Mouse (Mus musculus) hindbrain, embryonic 16.5 days (tissue): Measurements from ENCODE around the gene Hpn. TPM values are rescaled to one million over a fixed set of nuclear protein-coding genes. Genes with fewer than 3 reads are reported as not detected.
A peak's percentile ranks its signal among the peaks of the same experiment; 100 is the strongest.

Experiments used
- ATAC-seq: fragments of 200-750 bp; cut with Nextera tagmentation; 2 replicates; pipeline ENCODE4 v1.8.0; 2017; ENCODE audit warnings: moderate TSS enrichment, moderate library complexity
- H3K27ac ChIP-seq: fragments of 300-500 bp; sonication (generic); 2 replicates; pipeline ENCODE4 v1.5.1; 2014; ENCODE audit warnings: low read depth, mild to moderate bottlenecking, control low read depth, low read length, moderate library complexity
- H3K27me3 ChIP-seq: fragments of 300-500 bp; sonication (generic); replicated peaks from 2 replicates; pipeline ENCODE4 v1.6.1; 2014; ENCODE audit warnings: low read length; ENCODE audit not compliant: control insufficient read depth, insufficient read depth
- H3K36me3 ChIP-seq: fragments of 300-500 bp; sonication (generic); 2 replicates; pipeline ENCODE4 v1.6.1; 2014; ENCODE audit warnings: mild to moderate bottlenecking, low read length, moderate library complexity, mixed read lengths; ENCODE audit not compliant: control insufficient read depth, insufficient read depth
- H3K4me1 ChIP-seq: fragments of 300-500 bp; sonication (generic); 2 replicates; pipeline ENCODE4 v1.6.1; 2014; ENCODE audit warnings: low read depth, low read length; ENCODE audit not compliant: control insufficient read depth, insufficient read depth
- H3K4me2 ChIP-seq: fragments of 300-500 bp; sonication (generic); 2 replicates; pipeline ENCODE4 v1.6.1; 2014; ENCODE audit warnings: mild to moderate bottlenecking, low read length, control low read depth, moderate library complexity
- H3K4me3 ChIP-seq: fragments of 300-500 bp; sonication (generic); 2 replicates; pipeline ENCODE4 v1.5.1; 2014; ENCODE audit warnings: mild to moderate bottlenecking, low read length, control low read depth, moderate library complexity
- H3K9ac ChIP-seq: fragments of 300-500 bp; sonication (generic); 2 replicates; pipeline ENCODE4 v1.6.1; 2014; ENCODE audit warnings: low read depth, mild to moderate bottlenecking, control low read depth, low read length, moderate library complexity
- H3K9me3 ChIP-seq: fragments of 300-500 bp; sonication (generic); 2 replicates; pipeline ENCODE4 v1.6.1; 2014; ENCODE audit warnings: mild to moderate bottlenecking, low read length, moderate library complexity; ENCODE audit not compliant: control insufficient read depth
- WGBS: fragments of 180-500 bp; shearing (Covaris S2); extraction: QIAGEN DNeasy Blood & Tissue Kit; methylation state at CpG from one replicate; pipeline ENCODE4 v1.1.7; 2014; 5-methylcytosine and 5-hydroxymethylcytosine counted together
- polyA plus RNA-seq: library from polyadenylated mRNA; unstranded; fragments of >200 nt; fragmentation: Nextera tagmentation; extraction: Ambion mirVana; gene quantifications from 2 replicates; pipeline ENCODE4 v1.2.1, GENCODE M21; 2015

Hpn gene
- polyA plus RNA-seq, 1 experiment from 2014 or later = 0.75 TPM

DNA sequence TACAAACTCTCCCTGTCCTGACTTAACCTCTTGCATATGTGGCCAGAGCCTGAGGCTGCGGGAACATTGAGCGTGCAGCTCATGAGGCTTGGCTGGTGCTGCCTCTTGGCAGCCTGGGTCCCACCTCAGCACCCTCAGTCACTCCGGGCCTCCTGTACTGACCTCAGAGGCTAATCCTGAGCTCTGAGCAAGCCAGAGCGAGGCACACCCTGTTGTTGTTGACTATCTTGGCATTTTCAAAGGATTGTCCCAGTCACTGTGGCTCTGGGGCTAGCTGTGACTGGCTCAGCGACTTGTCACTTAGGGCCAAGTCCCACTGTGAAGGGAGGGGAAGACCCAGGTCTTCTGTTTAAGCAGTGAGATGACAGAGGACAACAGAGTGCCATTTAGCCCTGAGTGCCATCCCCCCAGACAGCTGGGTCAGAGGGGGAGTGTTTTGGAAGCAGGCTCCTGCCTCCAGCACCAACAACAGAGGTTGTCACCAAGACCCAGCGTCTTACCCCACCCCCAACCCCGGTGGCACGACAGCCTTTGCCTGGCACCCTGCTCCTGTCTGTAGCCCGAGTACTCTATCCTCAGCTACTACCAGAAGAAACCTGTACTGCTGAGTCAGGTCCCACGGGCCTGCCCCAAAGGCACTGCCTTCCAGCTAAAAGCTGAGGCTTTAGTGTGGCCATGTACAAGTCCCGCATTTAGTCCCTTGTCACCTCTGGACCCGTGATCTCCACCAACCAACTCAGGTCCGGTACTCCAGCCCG is 32.1 kb downstream of the Hpn start:
- Histone ChIP-seq H3K4me2 (no peak overlapping the region), H3K9ac (0 out of 2 replicates have a peak overlapping the region, but pooled peaks have one; percentile 13), H3K9me3 (no peaks in the 10 kb centered on the region), H3K4me3 (no peak overlapping the region), H3K27ac (no peak overlapping the region; the same call in 1 of the 2 replicates), H3K36me3 (no peaks in the 10 kb centered on the region), H3K4me1 (peaks cover 4% of the 10 kb centered on the region), H3K27me3 (no peaks in the 10 kb centered on the region)
- ATAC-seq = 0 out of 2 replicates have a peak, but pooled peaks have one; percentile 15
- WGBS = 57% methylated on average over 14 of the region's 14 CpGs

DNA sequence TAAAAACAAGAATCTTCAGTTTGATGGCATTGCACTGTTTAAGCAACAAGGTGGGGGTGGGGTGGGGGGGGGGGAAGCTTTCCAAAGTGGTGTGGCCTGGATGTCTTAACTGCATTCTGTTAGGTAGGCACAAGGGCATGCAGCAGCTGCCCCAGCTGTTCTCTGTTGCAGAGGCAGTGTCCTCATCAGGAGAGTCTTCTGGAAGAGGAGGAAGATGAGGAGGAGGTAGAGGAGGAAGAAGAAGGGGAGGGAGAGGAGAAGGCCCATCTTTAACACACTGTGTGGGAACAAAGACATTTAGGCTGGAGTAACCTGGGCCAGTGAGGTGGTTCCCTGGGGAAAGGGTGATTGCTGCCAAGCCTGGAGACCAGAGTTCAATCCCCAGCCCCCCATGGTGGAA is 33.0 kb downstream of the Hpn start:
- no peaks in the 10 kb centered on the region for H3K9me3 ChIP-seq
- H3K27ac ChIP-seq = no peak overlapping the region
- H3K27me3 ChIP-seq = no peaks in the 10 kb centered on the region
- H3K4me1 ChIP-seq = peaks cover 4% of the 10 kb centered on the region
- H3K9ac ChIP-seq = no peak overlapping the region
- H3K4me3 ChIP-seq = no peak overlapping the region
- no peak overlapping the region for H3K4me2 ChIP-seq
- H3K36me3 ChIP-seq = no peaks in the 10 kb centered on the region
- no peak for ATAC-seq

DNA sequence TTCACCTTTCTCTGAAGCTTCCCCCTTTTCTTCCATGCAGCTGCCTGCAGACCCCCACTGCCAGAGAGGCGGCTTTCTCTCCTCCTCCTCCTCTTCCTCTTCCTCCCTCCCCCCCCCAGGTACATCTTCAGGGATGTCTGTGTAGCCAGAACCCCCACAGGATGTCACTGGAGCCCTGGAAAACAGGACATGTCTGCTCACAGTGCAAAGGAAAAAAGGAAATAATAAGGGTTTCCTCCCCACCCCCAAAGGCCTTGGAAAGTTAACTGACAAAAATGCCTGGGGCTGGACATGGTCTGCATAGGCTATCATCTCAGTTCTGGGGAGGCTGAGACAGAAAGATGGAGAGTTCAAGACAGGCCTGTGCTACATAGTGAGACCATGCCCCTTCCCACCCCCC is 34.0 kb downstream of the Hpn start:
- ATAC-seq = no peak
- H3K4me1 ChIP-seq = peaks cover 4% of the 10 kb centered on the region
- H3K27me3 ChIP-seq = no peaks in the 10 kb centered on the region
- WGBS = 34% methylated on average over 1 of the region's 1 CpGs
- H3K27ac ChIP-seq = no peak overlapping the region
- no peak overlapping the region for H3K4me3 ChIP-seq
- H3K9ac ChIP-seq = no peak overlapping the region
- H3K36me3 ChIP-seq = no peaks in the 10 kb centered on the region
- no peak overlapping the region for H3K4me2 ChIP-seq
- H3K9me3 ChIP-seq = no peaks in the 10 kb centered on the region

DNA sequence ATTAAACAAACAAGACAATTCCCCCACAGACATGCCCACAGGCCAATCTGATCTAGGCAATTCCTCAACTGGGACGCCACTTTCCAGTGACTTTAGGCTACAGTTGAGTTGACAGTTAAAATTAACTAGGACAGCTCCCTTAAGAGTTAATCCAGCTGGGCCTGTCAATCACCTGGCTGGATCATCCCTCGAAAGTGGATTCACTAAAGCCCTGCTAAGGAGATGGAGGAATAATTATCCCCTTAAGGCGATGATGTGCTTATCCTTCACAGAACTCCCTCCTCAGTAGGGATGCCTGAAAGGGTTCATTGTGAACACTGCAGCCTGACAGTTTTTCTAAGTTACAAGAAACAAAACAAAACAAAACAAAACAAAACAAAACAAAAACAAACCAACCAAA is 34.5 kb downstream of the Hpn start:
- no peak overlapping the region for H3K4me3 ChIP-seq
- no peak overlapping the region for H3K27ac ChIP-seq
- WGBS = 50% methylated on average over 3 of the region's 3 CpGs
- H3K9me3 ChIP-seq = no peaks in the 10 kb centered on the region
- H3K36me3 ChIP-seq = no peaks in the 10 kb centered on the region
- H3K9ac ChIP-seq = no peak overlapping the region
- no peaks in the 10 kb centered on the region for H3K27me3 ChIP-seq
- no peak overlapping the region for H3K4me2 ChIP-seq
- H3K4me1 ChIP-seq = peaks cover 4% of the 10 kb centered on the region
- ATAC-seq = no peak

- H3K27ac ChIP-seq = no peak overlapping the region
- H3K4me2 ChIP-seq = no peak overlapping the region
- no peak overlapping the region for H3K9ac ChIP-seq
- no peak for ATAC-seq
- H3K27me3 ChIP-seq = no peaks in the 10 kb centered on the region
- H3K4me1 ChIP-seq = no peaks in the 10 kb centered on the region; the same call in none of the 2 replicates
- 91% methylated on average over 8 of the region's 8 CpGs for WGBS
- H3K9me3 ChIP-seq = no peaks in the 10 kb centered on the region
- H3K36me3 ChIP-seq = no peaks in the 10 kb centered on the region
- H3K4me3 ChIP-seq = no peak overlapping the region
Measured at GRCm38 (mm10) chr7:31079670-31080069, 35.4 kb downstream of the Hpn start.

DNA sequence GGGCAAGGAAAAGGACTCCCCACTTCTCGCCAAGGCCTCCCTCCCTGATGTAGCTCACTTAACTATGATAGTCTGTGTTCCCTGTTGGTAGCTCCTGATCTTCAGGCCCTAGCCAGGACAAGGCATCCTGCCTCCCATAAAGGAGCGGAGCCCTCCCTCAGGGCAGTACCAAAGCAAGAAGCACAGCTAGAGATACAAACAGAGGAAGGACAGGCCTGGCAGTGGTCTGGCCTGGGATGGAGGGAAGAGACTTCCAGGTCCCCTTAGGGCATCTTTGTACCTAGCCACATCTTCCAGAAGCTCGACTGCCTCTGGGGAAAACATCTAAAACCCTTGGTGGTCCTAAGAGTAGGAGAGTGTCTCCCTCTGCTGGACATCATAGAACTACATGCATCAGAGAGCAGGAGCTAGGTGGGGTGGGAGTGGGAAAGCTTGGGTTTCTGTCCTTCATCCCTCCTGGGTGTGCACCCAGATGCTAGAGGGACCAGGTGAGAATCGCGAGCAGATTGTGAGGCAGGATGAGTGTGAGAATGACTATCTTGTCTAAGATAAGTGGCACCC is 37.1 kb downstream of the Hpn start:
- Histone ChIP-seq H3K36me3 (no peaks in the 10 kb centered on the region), H3K9ac (no peak overlapping the region), H3K27ac (no peak overlapping the region), H3K9me3 (no peaks in the 10 kb centered on the region), H3K4me3 (no peak overlapping the region), H3K4me1 (no peaks in the 10 kb centered on the region; the same call in 1 of the 2 replicates), H3K27me3 (no peaks in the 10 kb centered on the region), H3K4me2 (no peak overlapping the region)
- WGBS = 45% methylated on average over 5 of the region's 5 CpGs
- peak; percentile 55 for ATAC-seq

- Histone ChIP-seq H3K4me1 (no peaks in the 10 kb centered on the region), H3K27me3 (no peaks in the 10 kb centered on the region), H3K4me2 (no peak overlapping the region), H3K4me3 (no peak overlapping the region), H3K27ac (no peak overlapping the region), H3K9ac (no peak overlapping the region), H3K36me3 (no peaks in the 10 kb centered on the region), H3K9me3 (no peaks in the 10 kb centered on the region)
- ATAC-seq = peak; percentile 29; the same call in 1 of the 2 replicates
- WGBS = 43% methylated on average over 6 of the region's 6 CpGs
Measured at GRCm38 (mm10) chr7:31077470-31077869, 37.6 kb downstream of the Hpn start.

GRCm38 (mm10) chr7:31076492-31076891 is 38.6 kb downstream of the Hpn start, which contains the start of gene Fxyd3:
Gene Fxyd3, minus strand, starts transcription at chr7:31076704.
- H3K9me3 ChIP-seq = no peaks in the 10 kb centered on the region
- no peak for ATAC-seq
- no peak within 1 kb of the TSS for H3K27ac ChIP-seq
- H3K4me2 ChIP-seq = no peak within 1 kb of the TSS
- H3K4me3 ChIP-seq = no peak within 1 kb of the TSS
- WGBS = 82% methylated on average over 5 of the region's 5 CpGs
- no peaks in the 10 kb centered on the region for H3K4me1 ChIP-seq
- no peaks in the 10 kb centered on the region for H3K36me3 ChIP-seq
- no peaks in the 10 kb centered on the region for H3K27me3 ChIP-seq
- H3K9ac ChIP-seq = no peak within 1 kb of the TSS

GRCm38 (mm10) chr7:31074713-31075069 is 40.4 kb downstream of the Hpn start:
- Histone ChIP-seq H3K4me2 (no peak overlapping the region), H3K27ac (no peak overlapping the region), H3K27me3 (no peaks in the 10 kb centered on the region), H3K9ac (no peak overlapping the region), H3K9me3 (no peaks in the 10 kb centered on the region), H3K4me3 (no peak overlapping the region), H3K36me3 (no peaks in the 10 kb centered on the region), H3K4me1 (no peaks in the 10 kb centered on the region)
- 72% methylated on average over 5 of the region's 5 CpGs for WGBS
- no peak for ATAC-seq
